Mouse (Mus musculus): ENCODE measurements around the gene Mis12.

The Mis12 gene

DNA sequence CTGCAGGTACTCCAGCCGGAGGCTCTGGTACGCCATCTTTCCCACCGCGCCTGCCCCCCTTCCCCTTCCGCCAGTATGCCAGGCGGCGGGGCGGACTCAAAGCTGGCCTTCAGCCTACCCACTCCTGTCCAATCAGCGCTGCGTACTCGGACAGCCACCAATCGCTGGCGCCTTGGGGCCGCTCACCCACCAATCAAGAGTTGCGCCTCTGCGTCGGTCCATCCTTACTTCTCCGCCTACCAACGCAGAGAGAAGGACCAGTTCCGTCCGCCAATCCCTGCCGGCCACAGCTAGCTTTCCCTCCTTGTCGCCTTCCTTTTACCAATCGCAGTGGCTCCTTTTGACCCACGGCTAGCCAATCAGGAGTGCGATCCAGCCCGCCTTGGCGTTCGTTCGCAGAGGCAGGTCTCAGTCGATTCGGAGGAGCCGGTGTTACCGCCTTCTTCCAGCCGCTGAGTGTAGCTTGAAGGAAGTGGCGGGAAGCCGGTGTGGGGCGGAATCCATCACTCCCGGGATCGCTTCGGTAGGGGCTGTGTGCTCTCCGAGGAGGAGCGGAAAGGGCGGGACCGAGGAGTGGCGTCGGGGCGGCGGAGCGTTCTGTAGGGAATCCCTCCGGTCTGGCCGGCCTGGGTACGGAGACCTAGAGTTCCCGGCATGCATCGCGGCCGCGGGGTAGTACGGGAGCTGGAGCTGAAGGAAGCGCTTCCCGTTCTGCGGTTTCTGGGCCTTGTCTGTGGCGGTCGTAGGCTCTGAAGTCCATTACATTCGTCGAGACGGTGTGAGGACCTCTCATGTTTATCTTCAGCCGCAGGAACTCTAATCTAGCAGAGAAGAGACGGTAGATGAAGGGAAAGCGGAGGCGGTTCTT, at the start of gene Mis12, which contains the start of gene Derl2:
Gene Mis12, plus strand, starts transcription at position 411 of the 868 bp plus-strand sequence.
Gene Derl2, minus strand, starts transcription at position 641 of the 868 bp plus-strand sequence.
- in situ Hi-C loops (cut with MboI; ENCODE audit: unreplicated experiment in 2 of 2) = loop anchor here (25.0 kb wide), 2 partner anchors 1018 to 1193 kb away; partner anchors contain the start of genes Aipl1 (in 2 of the 2), Pimreg (in 2 of the 2), 4933427D14Rik (in 1 of the 2) and Gm43951 (in 1 of the 2)

DNA sequence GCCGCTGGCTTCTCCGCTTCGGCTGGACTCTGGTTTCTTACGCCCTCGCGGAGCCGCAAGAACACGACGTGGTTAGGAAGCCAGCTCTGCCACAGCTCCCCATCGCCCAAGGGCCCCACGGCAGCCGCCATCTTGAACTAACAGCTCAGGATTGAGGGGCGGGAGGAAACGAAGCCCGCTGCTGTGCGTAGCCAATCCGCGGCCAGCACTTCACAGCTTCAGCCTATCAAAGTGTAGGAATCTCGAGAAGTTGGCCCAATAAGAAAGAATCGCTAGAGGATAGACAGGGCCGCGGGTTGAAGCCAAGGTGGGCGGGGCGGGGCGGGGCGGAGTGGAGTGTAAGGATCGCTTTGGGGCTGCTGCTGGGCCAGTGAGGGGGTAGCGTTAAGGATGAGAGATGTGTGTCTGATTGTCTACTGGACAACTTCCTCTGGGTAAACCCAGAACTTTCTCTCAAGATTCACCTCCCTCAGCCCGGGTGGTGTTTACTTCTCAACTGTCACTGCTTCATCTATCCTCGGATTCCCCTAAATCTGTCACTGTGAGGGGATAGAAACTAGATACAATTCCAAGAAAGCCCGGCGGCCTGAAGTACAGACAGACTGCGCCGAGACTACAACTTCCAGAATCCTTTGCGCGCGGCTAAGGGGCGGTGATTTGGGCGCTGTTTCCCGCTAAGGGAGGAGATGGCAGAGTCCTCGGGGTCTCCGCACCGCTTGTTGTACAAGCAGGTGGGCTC, 49.4 kb upstream of the Mis12 start, which contains the start of the genes Nup88 and Rpain:
Gene Nup88, minus strand, starts transcription at position 153 of the 739 bp plus-strand sequence.
Gene Rpain, plus strand, starts transcription at position 393 of the 739 bp plus-strand sequence.
- in situ Hi-C loops (cut with MboI; ENCODE audit: unreplicated experiment in 2 of 2) = no loop called here

DNA sequence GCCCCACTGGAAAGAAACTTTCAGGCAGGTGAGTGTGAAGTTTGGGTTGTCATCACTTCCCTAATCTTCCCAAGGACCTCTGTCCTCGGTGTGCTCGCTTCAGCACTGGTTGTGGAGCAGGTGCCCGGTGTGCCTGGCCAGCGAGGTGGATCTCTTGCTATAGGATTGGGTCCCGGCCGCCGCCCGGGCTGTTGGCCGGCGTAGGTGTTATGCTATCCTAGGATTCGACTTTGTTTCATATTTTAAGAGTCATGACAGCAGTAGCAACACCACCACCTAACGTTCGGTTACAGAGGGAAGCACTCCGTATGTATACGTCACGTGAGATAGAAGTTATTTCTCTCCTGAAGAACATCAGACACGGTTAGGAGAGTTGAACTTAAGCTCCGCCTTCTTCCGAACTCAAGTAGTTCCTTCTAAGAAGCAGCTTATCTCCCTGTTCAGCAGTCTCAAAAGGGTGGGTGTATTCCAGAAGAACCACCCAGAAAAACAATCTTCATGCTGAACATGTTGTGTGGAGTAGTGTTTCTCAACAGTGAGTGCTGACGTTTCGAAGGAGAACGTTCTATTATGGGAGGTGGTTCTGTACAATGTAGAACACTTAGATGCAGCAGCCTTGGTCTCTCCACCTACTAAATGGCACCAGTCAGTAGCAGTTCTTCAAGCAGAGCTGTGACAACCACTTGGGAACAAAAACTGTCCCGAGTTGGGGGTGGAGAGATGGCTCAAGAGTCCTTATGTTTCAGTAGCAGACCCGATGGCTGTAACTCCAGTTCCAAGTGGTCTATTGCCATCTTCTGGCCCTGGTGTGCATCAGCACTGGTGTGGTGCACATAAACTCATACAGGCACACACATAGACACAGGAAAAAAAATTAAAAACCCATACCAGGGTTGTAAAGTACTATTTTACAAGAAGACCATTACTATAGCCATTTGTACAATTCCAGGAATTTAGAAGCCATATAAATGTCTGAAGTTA, 48.6 kb upstream of the Mis12 start:
- in situ Hi-C loops (cut with MboI; ENCODE audit: unreplicated experiment in 2 of 2) = no loop called here

DNA sequence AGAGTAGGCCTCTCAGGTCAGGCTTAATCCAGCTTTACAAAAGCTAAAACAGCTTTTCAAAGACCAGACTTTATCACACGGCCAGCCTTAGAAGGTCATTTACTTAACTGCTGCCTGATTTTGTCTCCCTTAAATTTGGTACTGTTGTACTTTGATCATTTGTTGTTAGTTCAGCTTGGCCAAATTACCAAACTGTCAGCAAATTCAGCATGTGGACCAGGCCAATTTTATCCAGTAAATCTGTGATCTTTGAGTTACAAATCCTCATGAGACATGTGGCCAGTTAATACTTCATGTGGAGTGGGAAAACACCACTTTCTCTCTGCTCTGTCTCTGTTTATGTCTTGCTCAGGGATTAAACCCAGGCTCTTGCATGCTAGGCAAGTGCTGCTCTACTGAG, 46.8 kb upstream of the Mis12 start:
- in situ Hi-C loops (cut with MboI; ENCODE audit: unreplicated experiment in 2 of 2) = no loop called here

DNA sequence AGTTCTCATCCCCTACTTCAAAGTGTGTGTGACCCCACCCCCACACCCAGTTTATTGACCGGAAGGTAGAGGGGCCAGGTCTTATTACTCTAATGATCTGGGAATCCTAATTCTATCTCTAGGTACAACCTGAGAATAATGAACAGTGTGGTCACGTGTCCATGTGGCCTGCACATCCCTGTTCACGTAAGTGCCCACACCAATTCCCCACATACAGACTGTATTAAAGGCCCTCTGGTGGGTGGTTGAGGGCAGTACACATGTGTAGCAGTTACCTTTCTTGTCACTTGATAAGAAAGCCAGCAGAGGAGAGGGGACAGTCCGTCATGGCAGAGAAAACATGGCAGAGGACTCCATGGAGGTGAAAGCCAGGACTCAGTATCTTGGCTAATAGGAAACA, 45.5 kb upstream of the Mis12 start:
- in situ Hi-C loops (cut with MboI; ENCODE audit: unreplicated experiment in 2 of 2) = no loop called here

DNA sequence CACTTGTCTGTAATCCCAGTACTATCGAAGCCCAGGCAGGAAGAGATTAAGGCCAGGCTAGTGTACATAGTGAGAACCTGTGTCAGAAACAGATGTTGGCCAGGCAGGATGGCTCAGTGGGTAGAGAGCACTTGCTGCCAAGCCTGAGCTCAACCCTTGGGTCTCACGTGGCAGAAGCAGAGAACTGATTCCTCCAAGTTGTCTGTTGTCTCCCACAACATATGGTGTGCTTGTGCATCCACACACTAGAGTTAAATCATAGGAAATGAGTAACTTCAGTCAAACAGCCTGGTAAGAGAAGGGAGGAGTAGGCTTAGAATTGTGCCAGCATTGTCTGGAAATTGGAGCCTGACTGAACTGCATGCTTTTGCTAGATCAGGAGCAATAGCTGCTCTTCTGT, 44.2 kb upstream of the Mis12 start:
- in situ Hi-C loops (cut with MboI; ENCODE audit: unreplicated experiment in 2 of 2) = no loop called here

DNA sequence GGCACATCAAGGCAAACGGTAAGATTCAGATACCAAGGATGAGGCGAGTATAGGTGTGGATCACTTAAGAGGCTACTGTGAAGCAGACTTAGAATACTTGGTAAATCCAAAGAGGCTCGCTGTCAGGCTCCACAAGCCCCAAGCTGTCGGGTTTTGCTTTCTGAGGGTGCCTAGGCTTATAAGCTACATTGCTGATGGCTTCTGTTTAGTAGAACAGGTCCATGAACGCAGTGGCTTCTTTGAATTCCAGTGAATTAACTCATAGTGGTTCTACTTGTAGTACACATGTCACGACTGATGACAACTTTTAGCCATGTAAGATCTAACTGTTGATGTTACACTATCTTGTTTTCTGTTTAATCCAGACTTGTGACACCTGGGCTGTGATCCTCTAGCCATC, 42.1 kb upstream of the Mis12 start:
- in situ Hi-C loops (cut with MboI; ENCODE audit: unreplicated experiment in 2 of 2) = no loop called here

DNA sequence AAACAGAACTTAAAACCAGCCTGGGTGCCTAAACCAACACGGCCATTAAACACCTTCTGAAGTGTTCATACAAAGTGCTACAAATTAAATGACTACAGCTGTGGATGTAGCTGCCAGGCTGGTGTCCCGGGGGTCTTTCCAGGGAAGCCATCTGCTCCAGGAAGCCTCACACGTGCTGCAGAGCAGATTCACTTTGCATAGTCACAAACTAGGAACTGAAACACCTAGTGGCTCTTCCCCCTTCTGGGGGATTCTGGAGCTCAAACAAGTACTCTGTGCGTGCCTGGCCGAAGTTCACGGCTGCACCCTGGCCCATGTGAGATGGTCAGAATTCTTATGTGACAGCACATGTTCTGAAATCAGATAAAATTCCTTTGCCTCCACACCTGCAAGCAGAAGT, 39.2 kb upstream of the Mis12 start:
- in situ Hi-C loops (cut with MboI; ENCODE audit: unreplicated experiment in 2 of 2) = no loop called here

DNA sequence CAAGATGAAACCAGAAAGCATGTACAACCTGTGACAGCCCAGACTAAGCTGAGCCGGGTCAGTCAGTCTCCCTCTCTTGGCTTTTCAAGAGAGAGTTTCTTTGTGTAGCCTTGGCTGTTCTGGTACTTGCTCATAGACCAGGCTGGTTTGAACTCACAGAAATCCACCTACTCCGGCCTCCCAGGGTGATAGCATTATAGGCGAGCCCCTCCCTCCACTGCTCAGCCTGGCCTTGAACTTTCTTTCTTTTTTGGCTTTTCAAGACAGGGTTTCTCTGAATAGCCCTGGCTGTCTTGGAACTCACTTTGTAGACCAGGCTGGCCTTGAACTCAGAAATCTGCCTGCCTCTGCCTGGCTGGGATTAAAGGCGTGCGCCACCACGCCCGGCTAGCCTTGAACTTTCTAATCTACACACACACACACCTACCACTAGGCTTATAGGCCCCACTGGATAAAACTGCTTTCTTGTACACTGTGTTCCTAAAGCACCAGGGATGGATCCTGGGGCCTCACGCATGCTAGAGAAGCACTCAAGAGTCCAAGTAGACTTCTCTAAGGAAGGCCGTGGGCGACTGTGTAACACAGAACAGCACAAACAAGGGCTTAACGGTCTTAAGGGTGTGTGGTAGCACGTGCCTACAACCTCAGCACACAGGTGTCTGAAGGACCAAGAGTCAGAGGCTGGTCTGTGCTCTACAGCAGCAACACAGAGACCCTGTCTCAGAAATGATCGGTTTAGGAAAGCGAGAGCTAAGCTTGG, 38.5 kb upstream of the Mis12 start:
- in situ Hi-C loops (cut with MboI; ENCODE audit: unreplicated experiment in 2 of 2) = no loop called here

DNA sequence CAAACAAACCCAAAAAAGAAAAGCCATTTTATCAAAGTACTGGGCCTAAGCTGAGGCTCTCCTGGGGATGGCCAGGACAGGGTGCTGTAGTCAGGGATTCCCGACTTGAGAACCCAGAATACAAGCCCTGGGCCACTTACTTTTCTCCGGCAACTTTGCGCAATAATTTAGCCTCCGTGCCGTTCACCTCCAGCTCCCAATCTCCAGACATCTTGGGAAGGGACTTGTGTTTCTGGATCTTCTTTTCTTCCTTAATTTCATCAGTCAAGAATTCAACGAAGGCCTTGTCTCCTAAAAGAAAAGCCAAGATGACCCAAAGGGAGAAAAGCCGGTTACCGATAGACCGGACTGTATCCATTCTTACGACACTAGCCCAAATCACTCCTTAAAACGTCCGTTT, 37.4 kb upstream of the Mis12 start:
- in situ Hi-C loops (cut with MboI; ENCODE audit: unreplicated experiment in 2 of 2) = no loop called here

DNA sequence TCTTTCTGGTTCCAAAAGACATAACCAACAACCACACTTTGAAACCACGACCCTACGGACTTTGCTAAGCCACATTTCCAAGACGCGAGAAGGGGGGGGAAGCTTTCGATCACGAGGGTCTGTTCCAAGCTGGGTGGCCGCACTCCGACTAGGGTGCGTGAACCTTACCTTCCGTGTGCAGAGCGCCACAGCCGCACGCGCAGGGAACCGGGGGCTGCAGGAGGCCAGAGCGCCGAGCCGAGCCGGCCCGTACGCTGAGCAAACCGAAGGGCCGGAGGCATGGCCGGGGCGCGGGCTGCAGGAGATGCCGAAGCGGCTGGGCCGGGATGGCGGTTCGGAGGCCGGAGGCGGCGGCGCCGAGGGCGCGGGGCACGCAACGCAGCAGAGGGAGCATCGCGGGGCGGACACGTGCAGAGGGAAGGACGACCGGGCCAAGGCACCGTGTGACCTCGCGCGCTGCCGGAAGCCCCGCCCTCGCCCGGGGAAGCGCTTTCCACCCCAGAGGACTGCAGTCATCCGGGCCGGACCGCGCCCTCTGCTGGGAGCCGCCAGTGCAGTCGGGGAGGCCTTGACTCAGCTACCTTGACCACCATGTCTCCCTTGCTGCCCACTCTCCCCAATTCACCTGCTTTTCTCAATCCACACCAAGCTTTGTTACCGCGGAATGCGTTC, 36.7 kb upstream of the Mis12 start, which contains the start of gene C1qbp:
Gene C1qbp, minus strand, starts transcription at position 470 of the 672 bp plus-strand sequence.
- in situ Hi-C loops (cut with MboI; ENCODE audit: unreplicated experiment in 2 of 2) = no loop called here

DNA sequence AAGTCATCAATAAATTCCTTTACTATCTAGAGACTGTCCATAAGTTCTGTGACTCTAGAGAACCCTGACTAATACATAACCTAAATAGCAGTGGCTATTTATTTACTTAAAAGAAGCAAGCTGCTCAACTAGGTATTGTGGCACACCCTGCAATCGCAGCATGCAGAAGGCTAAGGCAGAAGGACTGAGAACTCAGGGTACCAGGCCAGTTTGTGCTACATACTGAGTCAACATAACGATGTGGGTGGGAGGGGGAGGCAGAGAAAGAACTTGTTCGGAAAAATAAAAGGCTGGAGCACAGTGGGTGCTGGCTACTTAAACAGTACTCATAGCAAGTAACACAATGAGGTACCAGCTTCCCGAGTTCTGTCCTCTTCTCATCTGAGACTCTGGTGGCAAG, 18.2 kb upstream of the Mis12 start:
- in situ Hi-C loops (cut with MboI; ENCODE audit: unreplicated experiment in 2 of 2) = loop anchor here (10.0 to 25.0 kb wide), 3 partner anchors 324 to 1211 kb away; partner anchors contain the start of genes Aipl1 (in 2 of the 2), Pimreg (in 2 of the 2), 4933427D14Rik (in 1 of the 2) and Gm43951 (in 1 of the 2)

DNA sequence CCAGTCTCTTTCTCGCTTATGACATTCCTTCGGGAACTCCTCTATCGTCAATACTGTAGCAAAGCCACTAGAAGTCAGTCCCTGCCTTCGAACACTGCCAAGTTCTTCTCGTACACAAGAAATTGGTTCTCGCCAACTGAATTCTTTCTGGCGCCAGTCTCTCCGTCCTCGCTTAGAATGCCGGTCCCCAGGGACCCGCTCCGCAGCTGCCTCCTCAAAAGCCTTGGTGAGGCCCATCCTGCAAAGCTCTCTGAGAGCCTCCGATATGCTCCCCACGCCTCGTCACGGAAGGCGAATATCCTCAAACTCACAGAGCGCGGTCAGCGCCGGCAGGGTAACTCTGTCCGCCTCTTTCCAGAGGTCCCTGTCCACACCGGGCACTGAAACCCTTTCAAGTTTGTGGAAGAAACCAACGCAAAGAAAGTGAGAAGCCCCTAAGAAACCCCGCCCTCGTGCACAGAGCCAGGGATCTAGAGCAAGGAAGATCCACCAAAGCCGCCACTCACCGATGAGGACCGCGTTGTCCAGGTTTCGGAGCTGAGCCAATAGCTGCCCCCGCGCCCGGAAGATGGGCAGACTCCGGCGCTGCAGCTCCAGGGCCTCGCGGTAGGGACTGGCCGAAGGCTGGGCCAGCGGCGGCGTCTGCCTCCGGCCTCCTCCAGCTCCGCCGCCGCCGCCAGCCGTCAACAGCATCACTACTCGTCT, 15.6 kb upstream of the Mis12 start:
- in situ Hi-C loops (cut with MboI; ENCODE audit: unreplicated experiment in 2 of 2) = loop anchor here (10.0 to 25.0 kb wide), 3 partner anchors 321 to 1209 kb away; partner anchors contain the start of genes Aipl1 (in 2 of the 2), Pimreg (in 2 of the 2), 4933427D14Rik (in 1 of the 2) and Gm43951 (in 1 of the 2)

DNA sequence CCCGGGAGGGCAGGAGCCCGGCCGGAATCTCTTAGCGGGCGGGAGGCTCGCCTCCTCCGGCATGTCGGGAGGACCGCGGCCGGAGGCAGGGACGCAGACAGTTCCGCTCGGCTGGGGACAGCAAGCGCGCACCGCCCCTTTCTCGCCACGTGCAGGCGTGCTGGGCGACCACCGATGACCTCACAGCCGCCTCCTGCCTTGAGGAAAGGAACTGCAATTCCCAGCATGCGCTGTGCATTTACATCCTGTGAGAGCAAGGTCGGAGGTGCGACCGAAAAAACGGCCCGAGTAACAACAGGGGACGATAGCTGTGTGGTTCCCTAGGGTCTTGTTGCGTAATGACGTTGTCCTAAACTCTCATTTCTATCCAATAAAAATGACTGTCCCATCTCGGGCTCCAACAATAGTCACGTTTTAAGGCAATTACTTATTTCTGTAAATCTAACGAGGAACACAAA, 15.1 kb upstream of the Mis12 start, which contains the start of gene Dhx33:
Gene Dhx33, minus strand, starts transcription at position 122 of the 458 bp plus-strand sequence.
- in situ Hi-C loops (cut with MboI; ENCODE audit: unreplicated experiment in 2 of 2) = loop anchor here (10.0 to 25.0 kb wide), 3 partner anchors 320 to 1208 kb away; partner anchors contain the start of genes Aipl1 (in 2 of the 2), Pimreg (in 2 of the 2), 4933427D14Rik (in 1 of the 2) and Gm43951 (in 1 of the 2)

DNA sequence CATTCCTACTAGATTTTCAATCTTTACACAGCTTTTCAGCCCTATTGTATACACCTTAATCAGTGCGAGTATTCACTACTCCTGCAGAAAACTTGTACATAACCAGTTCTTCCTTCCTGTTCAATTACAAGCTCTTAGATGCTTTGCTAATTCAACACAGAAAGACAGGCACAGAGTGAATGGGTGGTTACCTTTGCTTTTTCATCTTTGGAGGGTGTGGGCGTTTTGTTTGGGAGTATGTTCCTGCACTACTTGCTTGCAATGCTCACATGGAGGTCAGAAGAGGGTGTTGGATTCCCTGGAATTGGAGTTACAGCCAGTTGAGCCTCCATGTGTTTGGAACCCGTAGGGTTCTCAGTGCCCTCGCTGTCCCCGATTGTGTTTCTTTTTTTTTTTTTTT, 14.4 kb upstream of the Mis12 start:
- in situ Hi-C loops (cut with MboI; ENCODE audit: unreplicated experiment in 2 of 2) = loop anchor here (5.0 to 25.0 kb wide), 4 partner anchors 320 to 1207 kb away; partner anchors contain the start of genes Aipl1 (in 2 of the 2), Pimreg (in 2 of the 2), 4933427D14Rik (in 1 of the 2) and Gm43951 (in 1 of the 2)

DNA sequence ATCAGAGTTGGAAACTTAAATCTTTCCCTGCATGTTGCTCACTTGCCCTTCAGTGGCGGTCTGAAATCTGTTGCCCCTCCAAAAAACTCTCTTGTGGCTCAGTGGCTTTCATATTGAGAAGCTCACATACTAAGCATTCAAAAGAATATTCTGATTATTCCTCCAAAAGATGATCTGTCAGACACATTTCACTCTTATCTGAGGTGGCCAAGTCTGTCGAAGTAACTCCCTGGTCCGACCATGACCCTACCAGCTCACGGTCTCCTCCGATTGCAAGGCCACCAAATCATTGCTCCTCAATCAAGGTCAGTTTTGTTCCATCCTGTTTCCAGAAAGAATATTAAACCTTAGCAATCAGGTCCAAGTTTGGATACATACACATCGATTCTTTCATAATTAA, 12.4 kb upstream of the Mis12 start:
- in situ Hi-C loops (cut with MboI; ENCODE audit: unreplicated experiment in 2 of 2) = loop anchor here (5.0 to 25.0 kb wide), 4 partner anchors 318 to 1205 kb away; partner anchors contain the start of genes Aipl1 (in 2 of the 2), Pimreg (in 2 of the 2), 4933427D14Rik (in 1 of the 2) and Gm43951 (in 1 of the 2)

DNA sequence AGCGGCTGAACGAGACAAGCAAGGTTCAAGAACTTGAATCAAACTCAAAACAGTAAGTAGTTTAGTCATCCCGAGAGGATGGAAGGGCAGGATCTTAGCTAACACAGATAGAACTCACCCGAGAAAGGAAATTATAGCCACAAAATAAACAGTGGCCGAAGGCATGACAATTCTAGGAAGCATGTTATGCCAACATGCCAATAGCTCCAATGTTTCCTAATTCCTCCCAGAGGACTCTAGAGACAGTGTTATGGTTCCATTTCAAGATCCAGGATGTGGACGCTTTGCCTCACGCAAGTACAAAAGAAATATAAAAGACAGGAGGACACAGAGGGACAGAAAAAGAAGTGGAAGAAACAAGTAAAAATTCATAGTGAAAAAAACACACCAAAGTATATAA, 11.6 kb upstream of the Mis12 start:
- in situ Hi-C loops (cut with MboI; ENCODE audit: unreplicated experiment in 2 of 2) = loop anchor here (5.0 to 25.0 kb wide), 4 partner anchors 317 to 1204 kb away; partner anchors contain the start of genes Aipl1 (in 2 of the 2), Pimreg (in 2 of the 2), 4933427D14Rik (in 1 of the 2) and Gm43951 (in 1 of the 2)

Measured in v-Abl transformed pro-B cells (cell line).